Mouse (Mus musculus): ENCODE results near the gene Dmd. TPM values are rescaled to one million over a fixed set of nuclear protein-coding genes. Genes with fewer than 3 reads are reported as not detected.
"Not testable (repeated sequence)": the region's sequence is repeated elsewhere in the genome, so short reads cannot be mapped to it uniquely, and the experiment has no call there.

The Dmd gene
- polyA plus RNA-seq, 1 experiment = 3.1 TPM

GRCm38 (mm10) chrX:83975895-83976294 lies 1027.2 kb downstream of the Dmd start:
- H3K27me3 ChIP-seq (ENCODE audit: control insufficient read depth, insufficient read depth, low read length) = no peaks in the 10 kb centered on the region
- TF ChIP-seq POLR2A (IDR thresholded peaks at IDR 0.05; ENCODE audit: low read depth, low read length) (no peak), CTCF (IDR thresholded peaks at IDR 0.05; ENCODE audit: extremely low read depth, insufficient read length, insufficient replicate concordance, low read depth, low read length) (no peak)
- WGBS = 45% methylated on average over 1 of the region's 1 CpGs
- H3K4me3 ChIP-seq (ENCODE audit: low read depth, low read length) = no peak overlapping the region
- H3K4me1 ChIP-seq (ENCODE audit: control insufficient read depth, insufficient read depth, insufficient read length, low read length) = no peaks in the 10 kb centered on the region
- no peaks in the 10 kb centered on the region for H3K36me3 ChIP-seq (ENCODE audit: control insufficient read depth, insufficient read depth, low read length)
- no peak overlapping the region for H3K27ac ChIP-seq (ENCODE audit: insufficient read depth, low read depth, low read length)

GRCm38 (mm10) chrX:84001294-84001693 lies 1052.6 kb downstream of the Dmd start:
- Histone ChIP-seq H3K27ac (ENCODE audit: insufficient read depth, low read depth, low read length) (no peak overlapping the region), H3K36me3 (ENCODE audit: control insufficient read depth, insufficient read depth, low read length) (no peaks in the 10 kb centered on the region), H3K4me3 (ENCODE audit: low read depth, low read length) (no peak overlapping the region), H3K4me1 (ENCODE audit: control insufficient read depth, insufficient read depth, insufficient read length, low read length) (no peaks in the 10 kb centered on the region), H3K27me3 (ENCODE audit: control insufficient read depth, insufficient read depth, low read length) (no peaks in the 10 kb centered on the region)
- 31% methylated on average over 7 of the region's 7 CpGs for WGBS
- TF ChIP-seq CTCF (IDR thresholded peaks at IDR 0.05; ENCODE audit: extremely low read depth, insufficient read length, insufficient replicate concordance, low read depth, low read length) (peak; percentile 63; the same call in 1 of the 2 replicates), POLR2A (IDR thresholded peaks at IDR 0.05; ENCODE audit: low read depth, low read length) (no peak)

GRCm38 (mm10) chrX:84062431-84062830 lies 1113.8 kb downstream of the Dmd start:
- 97% methylated on average over 3 of the region's 3 CpGs for WGBS
- H3K36me3 ChIP-seq (ENCODE audit: control insufficient read depth, insufficient read depth, low read length); H3K27me3 ChIP-seq (ENCODE audit: control insufficient read depth, insufficient read depth, low read length); H3K4me1 ChIP-seq (ENCODE audit: control insufficient read depth, insufficient read depth, insufficient read length, low read length); H3K4me3 ChIP-seq (ENCODE audit: low read depth, low read length); H3K27ac ChIP-seq (ENCODE audit: insufficient read depth, low read depth, low read length): not testable (repeated sequence)

- Histone ChIP-seq H3K4me3 (ENCODE audit: low read depth, low read length) (no peak overlapping the region), H3K4me1 (ENCODE audit: control insufficient read depth, insufficient read depth, insufficient read length, low read length) (no peaks in the 10 kb centered on the region), H3K36me3 (ENCODE audit: control insufficient read depth, insufficient read depth, low read length) (no peaks in the 10 kb centered on the region), H3K27me3 (ENCODE audit: control insufficient read depth, insufficient read depth, low read length) (no peaks in the 10 kb centered on the region), H3K27ac (ENCODE audit: insufficient read depth, low read depth, low read length) (no peak overlapping the region)
- 18% methylated on average over 2 of the region's 2 CpGs for WGBS
- no peak for TF ChIP-seq POLR2A (IDR thresholded peaks at IDR 0.05; ENCODE audit: low read depth, low read length)
- TF ChIP-seq CTCF (IDR thresholded peaks at IDR 0.05; ENCODE audit: extremely low read depth, insufficient read length, insufficient replicate concordance, low read depth, low read length) = no peak
Measured at GRCm38 (mm10) chrX:84165872-84166271, 1217.2 kb downstream of the Dmd start.

- Histone ChIP-seq H3K36me3 (ENCODE audit: control insufficient read depth, insufficient read depth, low read length) (no peaks in the 10 kb centered on the region), H3K27ac (ENCODE audit: insufficient read depth, low read depth, low read length) (no peak overlapping the region), H3K4me3 (ENCODE audit: low read depth, low read length) (no peak overlapping the region), H3K27me3 (ENCODE audit: control insufficient read depth, insufficient read depth, low read length) (no peaks in the 10 kb centered on the region), H3K4me1 (ENCODE audit: control insufficient read depth, insufficient read depth, insufficient read length, low read length) (no peaks in the 10 kb centered on the region)
- 59% methylated on average over 2 of the region's 2 CpGs for WGBS
- no peak for TF ChIP-seq POLR2A (IDR thresholded peaks at IDR 0.05; ENCODE audit: low read depth, low read length)
- TF ChIP-seq CTCF (IDR thresholded peaks at IDR 0.05; ENCODE audit: extremely low read depth, insufficient read length, insufficient replicate concordance, low read depth, low read length) = no peak
Measured at GRCm38 (mm10) chrX:84241297-84241859, 1292.7 kb downstream of the Dmd start.

- H3K27ac ChIP-seq (ENCODE audit: insufficient read depth, low read depth, low read length) = no peak overlapping the region
- no peaks in the 10 kb centered on the region for H3K27me3 ChIP-seq (ENCODE audit: control insufficient read depth, insufficient read depth, low read length)
- no peak for TF ChIP-seq CTCF (IDR thresholded peaks at IDR 0.05; ENCODE audit: extremely low read depth, insufficient read length, insufficient replicate concordance, low read depth, low read length)
- TF ChIP-seq POLR2A (IDR thresholded peaks at IDR 0.05; ENCODE audit: low read depth, low read length) = no peak
- no peaks in the 10 kb centered on the region for H3K36me3 ChIP-seq (ENCODE audit: control insufficient read depth, insufficient read depth, low read length)
- H3K4me3 ChIP-seq (ENCODE audit: low read depth, low read length) = no peak overlapping the region
- H3K4me1 ChIP-seq (ENCODE audit: control insufficient read depth, insufficient read depth, insufficient read length, low read length) = no peaks in the 10 kb centered on the region
Measured at GRCm38 (mm10) chrX:84330593-84330992, 1381.9 kb downstream of the Dmd start.

- TF ChIP-seq POLR2A (IDR thresholded peaks at IDR 0.05; ENCODE audit: low read depth, low read length) (no peak), CTCF (IDR thresholded peaks at IDR 0.05; ENCODE audit: extremely low read depth, insufficient read length, insufficient replicate concordance, low read depth, low read length) (no peak)
- 86% methylated on average over 1 of the region's 1 CpGs for WGBS
- Histone ChIP-seq H3K36me3 (ENCODE audit: control insufficient read depth, insufficient read depth, low read length) (no peaks in the 10 kb centered on the region), H3K4me1 (ENCODE audit: control insufficient read depth, insufficient read depth, insufficient read length, low read length) (no peaks in the 10 kb centered on the region), H3K27me3 (ENCODE audit: control insufficient read depth, insufficient read depth, low read length) (no peaks in the 10 kb centered on the region), H3K27ac (ENCODE audit: insufficient read depth, low read depth, low read length) (no peak overlapping the region), H3K4me3 (ENCODE audit: low read depth, low read length) (no peak overlapping the region)
Measured at GRCm38 (mm10) chrX:84332177-84332576, 1383.5 kb downstream of the Dmd start.

- Histone ChIP-seq H3K4me3 (ENCODE audit: low read depth, low read length) (no peak overlapping the region), H3K36me3 (ENCODE audit: control insufficient read depth, insufficient read depth, low read length) (no peaks in the 10 kb centered on the region), H3K27ac (ENCODE audit: insufficient read depth, low read depth, low read length) (no peak overlapping the region), H3K27me3 (ENCODE audit: control insufficient read depth, insufficient read depth, low read length) (no peaks in the 10 kb centered on the region), H3K4me1 (ENCODE audit: control insufficient read depth, insufficient read depth, insufficient read length, low read length) (no peaks in the 10 kb centered on the region)
- no peak for TF ChIP-seq POLR2A (IDR thresholded peaks at IDR 0.05; ENCODE audit: low read depth, low read length)
- TF ChIP-seq CTCF (IDR thresholded peaks at IDR 0.05; ENCODE audit: extremely low read depth, insufficient read length, insufficient replicate concordance, low read depth, low read length) = no peak
Measured at GRCm38 (mm10) chrX:84364981-84365380, 1416.3 kb downstream of the Dmd start.
